Mouse (Mus musculus): ENCODE measurements around the gene Dspp. TPM values are rescaled to one million over a fixed set of nuclear protein-coding genes. Genes with fewer than 3 reads are reported as not detected.

Dspp gene
- total and polyA plus RNA-seq, 3 experiments = 0.11 TPM; not detected in 2

DNA sequence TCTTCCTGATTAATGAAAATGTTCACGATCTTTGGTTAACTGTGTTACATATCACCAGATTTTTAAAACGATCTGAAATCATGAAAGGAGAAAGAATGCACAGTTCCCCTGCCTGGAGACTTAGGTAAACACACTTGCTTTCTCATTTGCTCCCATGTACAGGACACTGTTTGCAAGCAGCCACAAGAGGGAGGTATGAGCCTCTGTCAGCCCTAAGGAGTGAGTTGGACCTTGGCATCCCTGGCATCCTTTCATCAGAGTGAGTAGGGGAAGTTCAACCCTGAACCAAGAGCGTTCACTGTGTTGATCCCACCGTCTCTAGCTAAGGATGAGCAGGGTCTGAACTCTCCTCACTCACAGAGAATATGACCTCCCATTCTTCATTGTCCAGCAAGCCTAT is 39.0 kb upstream of the Dspp start:
- H3K4me3 ChIP-seq (ENCODE audit: low read depth, low read length) = no peak overlapping the region
- H3K36me3 ChIP-seq (replicated peaks) = no peaks in the 10 kb centered on the region
- H3K4me1 ChIP-seq (ENCODE audit: insufficient read depth, low read depth, low read length) = no peaks in the 10 kb centered on the region
- peaks cover 13% of the 10 kb centered on the region for H3K9me3 ChIP-seq (replicated peaks)
- no peak for DNase-seq (ENCODE audit: low spot score)
- ATAC-seq (ENCODE audit: extremely low read depth, insufficient number of reproducible peaks, low FRiP score, poor library complexity, severe bottlenecking) = no peak
- TF ChIP-seq TAL1 (conservative IDR thresholded peaks at IDR 0.05; ENCODE audit: low read depth, low read length) = no peak
- no peak for TF ChIP-seq GATA2 (IDR thresholded peaks at IDR 0.05; ENCODE audit: borderline replicate concordance, low read depth, low read length)
- no peak for TF ChIP-seq POLR2AphosphoS5 (IDR thresholded peaks at IDR 0.05; ENCODE audit: insufficient replicate concordance, low read depth, low read length)
- no peak for TF ChIP-seq CTCF (IDR thresholded peaks at IDR 0.05; ENCODE audit: low read depth, low read length)
- TF ChIP-seq GATA1 (IDR thresholded peaks at IDR 0.05; ENCODE audit: borderline replicate concordance, low read length) = no peak
- H3K27me3 ChIP-seq (ENCODE audit: insufficient read depth, low read length) = no peaks in the 10 kb centered on the region

DNA sequence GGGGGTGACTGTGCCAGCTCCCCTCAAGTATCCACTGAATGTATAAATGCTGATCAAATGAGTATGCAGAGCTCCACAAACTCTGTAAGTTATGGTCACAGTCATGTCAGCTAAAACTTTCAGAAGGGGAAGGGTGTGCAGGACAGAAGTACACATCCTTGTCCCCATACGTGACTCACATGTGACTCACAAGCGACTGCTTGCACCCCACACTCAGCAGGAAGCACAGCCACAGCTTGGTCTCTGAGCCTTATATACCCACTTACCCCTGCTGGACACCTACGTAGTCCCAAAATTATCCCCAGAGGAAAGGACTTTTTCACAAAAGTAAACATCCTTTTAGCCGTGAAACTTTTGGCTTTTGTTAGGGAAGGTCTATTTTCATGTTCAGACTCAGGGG is 36.8 kb upstream of the Dspp start:
- no peaks in the 10 kb centered on the region for H3K4me1 ChIP-seq (ENCODE audit: insufficient read depth, low read depth, low read length)
- H3K27me3 ChIP-seq (ENCODE audit: insufficient read depth, low read length) = no peaks in the 10 kb centered on the region
- peaks cover 7% of the 10 kb centered on the region for H3K9me3 ChIP-seq (replicated peaks)
- H3K36me3 ChIP-seq (replicated peaks) = no peaks in the 10 kb centered on the region
- no peak overlapping the region for H3K4me3 ChIP-seq (ENCODE audit: low read depth, low read length)
- TF ChIP-seq GATA1 (IDR thresholded peaks at IDR 0.05; ENCODE audit: borderline replicate concordance, low read length) (no peak), CTCF (IDR thresholded peaks at IDR 0.05; ENCODE audit: low read depth, low read length) (no peak), POLR2AphosphoS5 (IDR thresholded peaks at IDR 0.05; ENCODE audit: insufficient replicate concordance, low read depth, low read length) (no peak), GATA2 (IDR thresholded peaks at IDR 0.05; ENCODE audit: borderline replicate concordance, low read depth, low read length) (no peak), TAL1 (conservative IDR thresholded peaks at IDR 0.05; ENCODE audit: low read depth, low read length) (no peak)
- no peak for ATAC-seq (ENCODE audit: extremely low read depth, insufficient number of reproducible peaks, low FRiP score, poor library complexity, severe bottlenecking)
- no peak for DNase-seq (ENCODE audit: low spot score)

- Histone ChIP-seq H3K4me3 (ENCODE audit: low read depth, low read length) (no peak overlapping the region), H3K9me3 (replicated peaks) (peaks cover 18% of the 10 kb centered on the region), H3K4me1 (ENCODE audit: insufficient read depth, low read depth, low read length) (no peaks in the 10 kb centered on the region), H3K36me3 (replicated peaks) (no peaks in the 10 kb centered on the region), H3K27me3 (ENCODE audit: insufficient read depth, low read length) (no peaks in the 10 kb centered on the region)
- ATAC-seq (ENCODE audit: extremely low read depth, insufficient number of reproducible peaks, low FRiP score, poor library complexity, severe bottlenecking) = no peak
- no peak for DNase-seq (ENCODE audit: low spot score)
- TF ChIP-seq POLR2AphosphoS5 (IDR thresholded peaks at IDR 0.05; ENCODE audit: insufficient replicate concordance, low read depth, low read length) = no peak
- no peak for TF ChIP-seq CTCF (IDR thresholded peaks at IDR 0.05; ENCODE audit: low read depth, low read length)
- TF ChIP-seq TAL1 (conservative IDR thresholded peaks at IDR 0.05; ENCODE audit: low read depth, low read length) = no peak
- no peak for TF ChIP-seq GATA2 (IDR thresholded peaks at IDR 0.05; ENCODE audit: borderline replicate concordance, low read depth, low read length)
- TF ChIP-seq GATA1 (IDR thresholded peaks at IDR 0.05; ENCODE audit: borderline replicate concordance, low read length) = no peak
Measured at GRCm38 (mm10) chr5:104137920-104138541, 32.5 kb upstream of the Dspp start.

DNA sequence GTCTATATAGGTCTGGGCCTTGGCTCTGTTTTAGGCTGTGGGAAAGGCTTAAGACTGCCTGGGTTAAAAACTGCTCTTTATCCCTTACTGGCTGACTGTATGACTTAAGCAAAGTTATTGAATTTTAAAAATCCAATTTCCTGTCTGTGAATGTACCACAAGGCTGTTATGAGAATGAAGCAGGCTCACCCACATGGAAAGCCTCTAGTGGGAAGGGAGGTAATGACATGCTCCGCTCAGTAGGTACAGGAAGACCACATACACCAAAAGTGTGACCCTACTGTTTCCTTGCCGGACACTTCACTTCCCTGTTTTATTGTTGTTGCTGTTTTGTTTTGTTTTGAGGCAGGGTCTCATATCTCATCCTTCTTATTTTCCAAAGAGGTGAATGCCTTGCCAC is 29.4 kb upstream of the Dspp start:
- Histone ChIP-seq H3K4me3 (ENCODE audit: low read depth, low read length) (no peak overlapping the region), H3K27me3 (ENCODE audit: insufficient read depth, low read length) (no peaks in the 10 kb centered on the region), H3K36me3 (replicated peaks) (no peaks in the 10 kb centered on the region), H3K9me3 (replicated peaks) (peaks cover 33% of the 10 kb centered on the region), H3K4me1 (ENCODE audit: insufficient read depth, low read depth, low read length) (no peaks in the 10 kb centered on the region)
- ATAC-seq (ENCODE audit: extremely low read depth, insufficient number of reproducible peaks, low FRiP score, poor library complexity, severe bottlenecking) (no peak), DNase-seq (ENCODE audit: low spot score) (no peak)
- no peak for TF ChIP-seq GATA2 (IDR thresholded peaks at IDR 0.05; ENCODE audit: borderline replicate concordance, low read depth, low read length)
- no peak for TF ChIP-seq POLR2AphosphoS5 (IDR thresholded peaks at IDR 0.05; ENCODE audit: insufficient replicate concordance, low read depth, low read length)
- TF ChIP-seq TAL1 (conservative IDR thresholded peaks at IDR 0.05; ENCODE audit: low read depth, low read length) = no peak
- no peak for TF ChIP-seq GATA1 (IDR thresholded peaks at IDR 0.05; ENCODE audit: borderline replicate concordance, low read length)
- TF ChIP-seq CTCF (IDR thresholded peaks at IDR 0.05; ENCODE audit: low read depth, low read length) = no peak

DNA sequence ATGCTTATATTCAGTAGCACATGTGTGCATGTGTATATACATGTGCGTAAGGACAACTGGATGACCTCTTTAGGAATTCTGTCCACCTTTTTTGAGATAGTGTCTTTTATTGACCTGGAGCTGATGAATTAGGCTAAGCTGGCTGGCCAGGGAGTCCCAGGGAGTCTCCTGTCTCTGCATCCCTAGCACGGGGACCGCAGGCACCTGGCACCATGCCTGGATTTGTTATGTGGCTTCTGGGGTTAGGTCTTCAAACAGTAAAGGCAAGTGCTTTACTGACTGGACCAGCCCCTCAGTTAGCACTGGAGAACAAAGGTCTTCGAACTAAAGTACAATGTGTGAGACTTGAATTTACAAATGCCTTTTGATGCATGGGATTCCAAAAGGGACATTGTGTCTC is 26.5 kb upstream of the Dspp start:
- ATAC-seq (ENCODE audit: extremely low read depth, insufficient number of reproducible peaks, low FRiP score, poor library complexity, severe bottlenecking) = no peak
- H3K27me3 ChIP-seq (ENCODE audit: insufficient read depth, low read length) = no peaks in the 10 kb centered on the region
- H3K4me1 ChIP-seq (ENCODE audit: insufficient read depth, low read depth, low read length) = no peaks in the 10 kb centered on the region
- H3K9me3 ChIP-seq (replicated peaks) = peaks cover 34% of the 10 kb centered on the region
- H3K4me3 ChIP-seq (ENCODE audit: low read depth, low read length) = no peak overlapping the region
- TF ChIP-seq POLR2AphosphoS5 (IDR thresholded peaks at IDR 0.05; ENCODE audit: insufficient replicate concordance, low read depth, low read length) (no peak), GATA2 (IDR thresholded peaks at IDR 0.05; ENCODE audit: borderline replicate concordance, low read depth, low read length) (no peak), TAL1 (conservative IDR thresholded peaks at IDR 0.05; ENCODE audit: low read depth, low read length) (no peak), GATA1 (IDR thresholded peaks at IDR 0.05; ENCODE audit: borderline replicate concordance, low read length) (no peak), CTCF (IDR thresholded peaks at IDR 0.05; ENCODE audit: low read depth, low read length) (no peak)
- no peaks in the 10 kb centered on the region for H3K36me3 ChIP-seq (replicated peaks)
- DNase-seq (ENCODE audit: low spot score) = no peak

GRCm38 (mm10) chr5:104149349-104149748 is 21.2 kb upstream of the Dspp start:
- TF ChIP-seq TAL1 (conservative IDR thresholded peaks at IDR 0.05; ENCODE audit: low read depth, low read length) (no peak), GATA1 (IDR thresholded peaks at IDR 0.05; ENCODE audit: borderline replicate concordance, low read length) (no peak), CTCF (IDR thresholded peaks at IDR 0.05; ENCODE audit: low read depth, low read length) (no peak), POLR2AphosphoS5 (IDR thresholded peaks at IDR 0.05; ENCODE audit: insufficient replicate concordance, low read depth, low read length) (no peak)
- no peak for ATAC-seq (ENCODE audit: extremely low read depth, insufficient number of reproducible peaks, low FRiP score, poor library complexity, severe bottlenecking)

More at GRCm38 (mm10) chr5:104149349-104149748, 21.2 kb upstream of the Dspp start:
- Histone ChIP-seq H3K27me3 (ENCODE audit: insufficient read depth, low read length) (no peaks in the 10 kb centered on the region), H3K9me3 (replicated peaks) (peaks cover 29% of the 10 kb centered on the region), H3K4me1 (ENCODE audit: insufficient read depth, low read depth, low read length) (no peaks in the 10 kb centered on the region), H3K36me3 (replicated peaks) (no peaks in the 10 kb centered on the region), H3K4me3 (ENCODE audit: low read depth, low read length) (no peak overlapping the region)
- no peak for DNase-seq (ENCODE audit: low spot score)
